Mouse (Mus musculus) spleen, adult 2 months (tissue): ENCODE measurements at regions not wholly inside any gene's neighbourhood (a gene's known extent, or its start where the extent isn't known, plus 50 kb on each side); places are given as distances from the start of the nearest gene placed in this dataset.

Experiments used
- CTCF ChIP-seq: fragments of 200-500 bp; IDR thresholded peaks from 2 replicates; pipeline ENCODE4 v1.5.1; 2011; ENCODE audit warnings: mild to moderate bottlenecking, inconsistent platforms; ENCODE audit not compliant: insufficient read depth, insufficient read length, insufficient replicate concordance; ENCODE audit errors: extremely low read depth
- POLR2A ChIP-seq: fragments of 200-500 bp; IDR thresholded peaks from 2 replicates; pipeline ENCODE4 v1.6.1; 2011; ENCODE audit warnings: low read depth, low read length, inconsistent platforms

DNA sequence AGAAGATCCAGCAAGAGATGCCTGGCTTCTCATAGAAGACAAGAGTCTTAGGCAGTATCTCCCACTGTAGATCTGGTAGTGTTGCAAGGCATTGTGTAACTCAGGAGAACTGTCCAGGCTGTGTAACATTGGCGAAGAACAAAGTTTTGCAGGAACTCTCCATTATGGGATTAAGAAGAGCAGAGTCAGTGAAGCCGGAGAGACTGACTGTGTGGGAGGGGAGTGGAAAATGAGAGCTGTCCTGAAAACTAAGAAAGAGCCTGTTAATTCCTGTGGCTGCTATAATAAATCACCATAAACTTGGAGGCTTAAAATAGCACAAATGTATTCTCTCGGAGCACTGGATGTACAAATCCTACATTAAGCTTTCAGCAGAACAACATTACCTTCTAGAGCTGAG, 257.5 kb upstream of the Prickle1 start:
- TF ChIP-seq POLR2A: no peak
- no peak for TF ChIP-seq CTCF
